Mouse (Mus musculus) megakaryocyte, embryonic 14.5 days (primary cell): ENCODE data around the gene Swi5.

ENCODE experiments used
- FLI1 ChIP-seq: IDR thresholded peaks from 2 replicates; pipeline ENCODE4 v1.6.1; 2012; ENCODE audit warnings: low read length, inconsistent platforms, mixed read lengths
- GATA1 ChIP-seq: IDR thresholded peaks from 3 replicates; pipeline ENCODE4 v1.6.1; 2012; ENCODE audit warnings: mixed read lengths, low read length, inconsistent platforms, borderline replicate concordance

- TF ChIP-seq GATA1 (no peak), FLI1 (no peak)
These were observed 17.8 kb upstream of the Swi5 start for GRCm38 (mm10) chr2:32305668-32306067.
